Mouse (Mus musculus) liver, embryonic 14.5 days (tissue): ENCODE results near the gene Ppp2r5d. TPM values are rescaled to one million over a fixed set of nuclear protein-coding genes. Genes with fewer than 3 reads are reported as not detected.

Source experiments
- ATAC-seq: fragments of 200-750 bp; cut with Nextera tagmentation; 2 replicates; pipeline ENCODE4 v1.8.0; 2017; ENCODE audit warnings: moderate number of reproducible peaks, mild to moderate bottlenecking, moderate library complexity; ENCODE audit not compliant: insufficient read depth
- DNase-seq, 3 experiments: peaks; one replicate each; pipeline ENCODE4 v3.0.0-alpha.2; 2012 to 2013; ENCODE audit warnings: low read depth in 3 of 3, low spot score in 3 of 3
- H3K27ac ChIP-seq: fragments of 300-500 bp; sonication (generic); 2 replicates; pipeline ENCODE4 v1.5.1; 2014; ENCODE audit warnings: moderate library complexity, mild to moderate bottlenecking, control low read depth, inconsistent platforms
- H3K27me3 ChIP-seq: fragments of 300-500 bp; sonication (generic); 2 replicates; pipeline ENCODE4 v1.6.1; 2014; ENCODE audit warnings: mild to moderate bottlenecking, low read length, moderate library complexity; ENCODE audit not compliant: control insufficient read depth, insufficient read depth
- H3K36me3 ChIP-seq: fragments of 300-500 bp; sonication (generic); replicated peaks from 2 replicates; pipeline ENCODE4 v1.6.1; 2014; ENCODE audit warnings: low read depth; ENCODE audit not compliant: control insufficient read depth, insufficient read depth
- H3K4me1 ChIP-seq, 2 experiments: fragments of 200-500 bp in 1 of 2; fragments of 300-500 bp in 1 of 2; sonication (generic) in 1 of 2; replicated peaks; 2 replicates each; pipeline ENCODE4 v1.6.1; 2012 to 2014; ENCODE audit warnings: antibody characterized with exemption in 1 of 2, inconsistent platforms in 1 of 2, low read length in 1 of 2; ENCODE audit not compliant: control insufficient read depth in 2 of 2, insufficient read depth in 2 of 2
- H3K4me2 ChIP-seq: fragments of 300-500 bp; sonication (generic); 2 replicates; pipeline ENCODE4 v1.6.1; 2014; ENCODE audit warnings: low read depth, mild to moderate bottlenecking, control low read depth, moderate library complexity
- H3K4me3 ChIP-seq, 2 experiments: fragments of 200-500 bp in 1 of 2; fragments of 300-500 bp in 1 of 2; sonication (generic) in 1 of 2; 2 replicates each; pipeline ENCODE4 v1.5.1; 2012 to 2014; ENCODE audit warnings: low read depth in 2 of 2, low read length in 2 of 2, mild to moderate bottlenecking in 2 of 2, control low read depth in 1 of 2, inconsistent platforms in 1 of 2, moderate library complexity in 1 of 2; ENCODE audit not compliant: insufficient read depth in 1 of 2
- H3K9ac ChIP-seq: fragments of 300-500 bp; sonication (generic); replicated peaks from 2 replicates; pipeline ENCODE4 v1.6.1; 2014; ENCODE audit warnings: mild to moderate bottlenecking, control low read depth, moderate library complexity
- H3K9me3 ChIP-seq: fragments of 300-500 bp; sonication (generic); 2 replicates; pipeline ENCODE4 v1.6.1; 2016; ENCODE audit warnings: low read length, mixed read lengths; ENCODE audit not compliant: control insufficient read depth
- CTCF ChIP-seq: IDR thresholded peaks from 2 replicates; pipeline ENCODE4 v1.5.1; 2016; ENCODE audit warnings: antibody characterized with exemption, low read depth, control low read depth
- EP300 ChIP-seq: IDR thresholded peaks from 2 replicates; pipeline ENCODE4 v1.6.1; 2016; ENCODE audit warnings: antibody characterized with exemption, low read depth
- WGBS: fragments of 180-500 bp; shearing (Covaris S2); extraction: QIAGEN DNeasy Blood & Tissue Kit; methylation state at CpG from one replicate; pipeline ENCODE4 v1.1.7; 2014; ENCODE audit not compliant: insufficient replicate concordance; 5-methylcytosine and 5-hydroxymethylcytosine counted together
- polyA plus RNA-seq, 2 experiments: library from polyadenylated mRNA; depleted of rRNA in 1 of 2; stranded (reverse) in 1 of 2; unstranded in 1 of 2; fragments of >200 nt; fragmentation: Nextera tagmentation in 1 of 2; extraction: Ambion mirVana in 1 of 2; gene quantifications; 2 replicates each; pipeline versions ENCODE4 v1.2.1 to v1.2.3; 2012 to 2014

Ppp2r5d gene
- polyA plus RNA-seq, 2 experiments, result 23.6 to 24.1 TPM

GRCm38 (mm10) chr17:46651755-46652547 lies 53.0 kb downstream of the Ppp2r5d start:
- Histone ChIP-seq H3K9me3 (no peaks in the 10 kb centered on the region), H3K9ac (no peak overlapping the region), H3K4me3 (no peak overlapping the region), H3K27ac (no peak overlapping the region), H3K27me3 (no peaks in the 10 kb centered on the region), H3K36me3 (no peaks in the 10 kb centered on the region; the same call in none of the 2 replicates), H3K4me1 (peaks cover 13 to 22% of the 10 kb centered on the region in 2 experiments), H3K4me2 (peak overlapping the region; percentile 90)
- DNase-seq (no peak), ATAC-seq (no peak)
- TF ChIP-seq EP300 (no peak), CTCF (no peak)
- 74% methylated on average over 20 of the region's 20 CpGs for WGBS

- DNase-seq (no peak), ATAC-seq (no peak)
- H3K27ac ChIP-seq, result no peak overlapping the region; the same call in 1 of the 2 replicates
- WGBS, result 71% methylated on average over 17 of the region's 17 CpGs
- no peak for TF ChIP-seq CTCF
- peak overlapping the region; percentile 55 to 63 for H3K4me3 ChIP-seq
- H3K9me3 ChIP-seq, result no peaks in the 10 kb centered on the region
- H3K4me1 ChIP-seq, result peaks cover 17 to 26% of the 10 kb centered on the region in 2 experiments
- no peaks in the 10 kb centered on the region for H3K27me3 ChIP-seq
- peak overlapping the region; percentile 62 for H3K9ac ChIP-seq
- peak overlapping the region; percentile 90 for H3K4me2 ChIP-seq
- no peaks in the 10 kb centered on the region; the same call in none of the 2 replicates for H3K36me3 ChIP-seq
Measured at GRCm38 (mm10) chr17:46651292-46651691, 53.6 kb downstream of the Ppp2r5d start.

DNA sequence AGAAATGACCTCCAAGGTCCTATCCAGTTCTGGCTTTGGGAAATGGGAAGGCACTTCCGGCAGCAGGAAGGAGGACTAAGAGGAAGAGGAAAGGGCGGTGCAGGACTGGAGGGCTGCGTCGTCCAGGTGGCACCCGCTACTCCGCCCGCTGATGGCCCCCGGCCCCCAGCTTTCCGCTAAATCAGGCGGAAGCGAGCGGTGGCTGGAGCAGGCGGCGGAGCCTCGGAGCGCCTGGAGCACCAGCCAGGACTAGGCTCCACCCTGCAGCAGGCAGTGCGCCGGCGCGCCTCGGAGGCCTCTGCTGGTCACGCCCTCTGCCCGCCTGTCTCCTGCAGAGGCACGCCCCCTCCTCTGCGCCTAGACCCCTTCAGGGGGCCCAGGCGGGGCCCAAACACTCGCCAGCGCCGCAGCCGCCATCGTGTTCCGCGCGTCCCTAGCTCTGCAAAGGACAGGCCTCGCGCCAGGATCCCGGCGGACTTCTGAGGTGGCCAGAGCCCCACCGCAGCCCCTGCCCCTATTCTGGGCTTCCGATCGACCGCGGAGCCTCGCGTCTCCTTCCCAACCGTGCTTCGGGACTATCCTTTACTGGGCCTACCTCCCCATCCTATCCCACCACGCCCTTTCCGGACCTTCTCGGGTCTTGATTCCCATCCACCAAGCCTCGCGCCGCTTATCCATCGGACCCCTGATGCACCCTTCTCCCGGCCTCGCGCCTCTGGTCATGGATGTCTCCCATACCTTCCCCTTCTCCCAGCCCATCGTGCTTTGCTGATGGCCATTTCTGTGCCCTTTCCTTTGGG lies 54.5 kb downstream of the Ppp2r5d start, which contains the start of gene Cul7:
Cul7 (plus strand) TSS at position 106 of the 800 bp plus-strand sequence.
- peak within 1 kb of the TSS; percentile 90 for H3K4me2 ChIP-seq
- no peaks in the 10 kb centered on the region for H3K27me3 ChIP-seq
- H3K4me3 ChIP-seq, result peak within 1 kb of the TSS; percentile 55 to 63
- under 1% methylated on average over 58 of the region's 58 CpGs for WGBS
- no peaks in the 10 kb centered on the region for H3K9me3 ChIP-seq
- H3K36me3 ChIP-seq, result no peaks in the 10 kb centered on the region; the same call in none of the 2 replicates
- TF ChIP-seq EP300 (no peak), CTCF (no peak)
- H3K27ac ChIP-seq, result peak within 1 kb of the TSS; percentile 23
- peak within 1 kb of the TSS; percentile 62 for H3K9ac ChIP-seq
- DNase-seq (peak; percentile 71 to 77 (median 75)), ATAC-seq (peak; percentile 79)
- H3K4me1 ChIP-seq, result peaks cover 17 to 26% of the 10 kb centered on the region in 2 experiments

DNA sequence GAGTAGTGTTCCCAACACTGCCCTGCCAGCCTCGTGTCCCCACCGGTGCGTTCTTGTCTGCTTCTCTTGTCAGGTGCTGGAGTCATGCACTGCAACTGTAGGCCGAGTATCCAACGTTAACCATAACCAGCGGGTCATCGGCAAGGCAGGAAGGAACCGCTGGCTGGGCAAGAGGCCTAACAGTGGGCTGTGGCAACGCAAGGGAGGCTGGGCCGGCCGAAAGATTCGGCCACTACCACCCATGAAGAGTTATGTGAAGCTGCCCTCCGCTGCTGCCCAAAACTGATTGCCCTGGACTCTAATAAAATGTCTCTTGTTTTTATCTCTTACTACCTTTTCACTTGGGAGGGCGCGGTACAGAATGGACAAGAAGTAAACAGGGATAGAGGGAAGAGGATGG lies 55.1 kb downstream of the Ppp2r5d start:
- H3K9me3 ChIP-seq, result no peaks in the 10 kb centered on the region
- WGBS, result 28% methylated on average over 15 of the region's 15 CpGs
- H3K4me2 ChIP-seq, result peak overlapping the region; percentile 90
- peak overlapping the region; percentile 55 to 63 for H3K4me3 ChIP-seq
- peak overlapping the region; percentile 23 for H3K27ac ChIP-seq
- peak overlapping the region; percentile 62 for H3K9ac ChIP-seq
- no peak for DNase-seq
- no peaks in the 10 kb centered on the region; the same call in none of the 2 replicates for H3K36me3 ChIP-seq
- TF ChIP-seq EP300 (no peak), CTCF (no peak)
- no peaks in the 10 kb centered on the region for H3K27me3 ChIP-seq
- ATAC-seq, result no peak
- H3K4me1 ChIP-seq, result peaks cover 22 to 31% of the 10 kb centered on the region in 2 experiments

- no peaks in the 10 kb centered on the region for H3K9me3 ChIP-seq
- no peak for ATAC-seq
- H3K4me2 ChIP-seq, result no peak overlapping the region
- DNase-seq, result no peak
- TF ChIP-seq CTCF (no peak), EP300 (no peak)
- H3K36me3 ChIP-seq, result no peaks in the 10 kb centered on the region; the same call in 1 of the 2 replicates
- H3K27me3 ChIP-seq, result no peaks in the 10 kb centered on the region
- no peak overlapping the region for H3K4me3 ChIP-seq
- H3K4me1 ChIP-seq, result peaks cover 22 to 33% of the 10 kb centered on the region in 2 experiments
- no peak overlapping the region for H3K27ac ChIP-seq
- no peak overlapping the region for H3K9ac ChIP-seq
- WGBS, result 87% methylated on average over 9 of the region's 9 CpGs
Measured at GRCm38 (mm10) chr17:46648436-46648835, 56.5 kb downstream of the Ppp2r5d start.
